Mouse (Mus musculus): ENCODE measurements around the gene Fam19a2.

DNA sequence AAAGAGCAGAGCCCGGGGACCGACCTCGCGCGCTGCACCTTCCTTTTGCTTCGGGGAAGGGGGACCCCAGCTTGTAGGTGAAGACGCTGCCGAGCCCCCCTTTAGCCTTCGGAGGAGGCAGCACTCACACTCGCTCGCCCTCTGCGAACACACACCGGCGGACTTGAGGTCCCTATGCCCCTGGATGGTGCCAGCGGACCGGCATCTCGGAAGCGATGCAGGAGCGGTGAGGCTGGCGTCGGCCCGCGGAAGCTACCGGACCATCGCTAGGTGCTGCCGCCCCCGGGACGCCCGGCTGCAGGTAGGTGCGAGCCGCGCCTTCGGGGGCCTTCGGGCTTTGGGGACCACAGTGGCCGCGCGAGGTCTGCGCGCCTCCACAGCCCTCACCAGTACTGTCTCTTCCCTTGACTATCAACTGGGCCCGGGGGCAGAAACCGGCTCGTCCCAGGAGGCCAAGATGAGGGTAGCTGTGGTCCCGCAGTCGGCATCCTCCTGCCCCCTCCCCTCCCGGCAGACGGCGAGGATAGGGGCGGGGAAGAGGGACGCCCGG is 1.5 kb downstream of the Fam19a2 start:
- TF ChIP-seq CTCF (IDR thresholded peaks at IDR 0.05; ENCODE audit: control insufficient read depth, insufficient read depth, low read length), result no peak
- no peak for TF ChIP-seq POLR2A (IDR thresholded peaks at IDR 0.05; ENCODE audit: borderline replicate concordance, control insufficient read depth, low read depth, low read length)

Measured in bone marrow, adult 2 months (tissue).